Mouse (Mus musculus): ENCODE measurements around the gene Gm2663. TPM values are rescaled to one million over a fixed set of nuclear protein-coding genes. Genes with fewer than 3 reads are reported as not detected.
"Not testable (repeated sequence)": the region's sequence is repeated elsewhere in the genome, so short reads cannot be mapped to it uniquely, and the experiment has no call there.

The Gm2663 gene
- polyA plus RNA-seq, 1 experiment, result not detected

DNA sequence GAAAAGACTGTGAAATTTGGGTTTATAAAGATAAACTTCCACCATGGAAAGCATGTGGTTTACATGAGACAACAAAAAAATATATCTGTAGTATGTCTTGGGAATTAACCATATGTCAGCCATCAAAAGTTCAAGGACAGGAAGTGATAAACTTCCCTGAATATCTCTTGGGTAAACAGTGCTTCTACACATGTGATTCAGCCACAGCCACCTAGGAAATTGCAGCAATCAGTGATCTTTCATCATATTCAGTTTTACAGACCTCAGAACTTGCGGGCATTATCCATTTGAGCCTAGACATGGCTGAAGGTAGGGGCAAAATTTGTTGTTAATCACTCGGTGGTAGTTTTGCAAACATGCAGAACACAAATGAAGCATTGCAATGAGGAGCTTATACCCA lies 19.4 kb upstream of the Gm2663 start:
- WGBS, result 74% methylated on average over 2 of the region's 2 CpGs
- Histone ChIP-seq H3K27me3 (ENCODE audit: control insufficient read depth, insufficient read depth, low read length) (no peaks in the 10 kb centered on the region), H3K36me3 (ENCODE audit: control insufficient read depth, insufficient read depth, low read length) (no peaks in the 10 kb centered on the region), H3K4me3 (ENCODE audit: extremely low read depth, insufficient read depth, insufficient read length) (no peak overlapping the region), H3K27ac (ENCODE audit: insufficient read depth, low read length) (no peak overlapping the region), H3K4me1 (ENCODE audit: control insufficient read depth, insufficient read depth, insufficient read length) (no peaks in the 10 kb centered on the region)
- TF ChIP-seq CTCF (IDR thresholded peaks at IDR 0.05; ENCODE audit: extremely low read depth, insufficient read depth, insufficient read length, insufficient replicate concordance), result no peak
- TF ChIP-seq POLR2A (IDR thresholded peaks at IDR 0.05; ENCODE audit: low read depth, low read length), result no peak
- no peak for DNase-seq (ENCODE audit: low read depth in 1 of 2, low spot score in 2 of 2)

DNA sequence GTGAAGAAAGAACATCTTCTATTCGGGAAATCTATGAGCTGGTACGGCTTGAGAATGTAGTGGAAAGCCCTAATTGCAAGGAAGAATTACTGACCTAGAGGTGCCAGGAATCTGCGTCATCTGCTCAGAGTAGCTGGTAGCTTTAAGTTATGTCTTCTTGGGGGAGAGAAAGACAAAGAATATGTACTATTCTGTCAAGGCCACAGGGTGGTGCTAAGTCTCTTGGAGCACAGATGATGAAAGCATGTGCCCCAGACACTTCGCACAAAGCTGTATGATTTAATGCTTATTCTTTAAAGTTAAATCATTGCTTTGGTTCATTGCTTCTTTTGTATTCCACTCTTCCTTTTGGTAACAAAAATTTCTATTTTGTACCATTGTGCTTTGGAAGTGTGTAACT lies 15.8 kb upstream of the Gm2663 start:
- no peak overlapping the region for H3K27ac ChIP-seq (ENCODE audit: insufficient read depth, low read length)
- TF ChIP-seq POLR2A (IDR thresholded peaks at IDR 0.05; ENCODE audit: low read depth, low read length) (no peak), CTCF (IDR thresholded peaks at IDR 0.05; ENCODE audit: extremely low read depth, insufficient read depth, insufficient read length, insufficient replicate concordance) (no peak)
- no peak overlapping the region for H3K4me3 ChIP-seq (ENCODE audit: extremely low read depth, insufficient read depth, insufficient read length)
- 65% methylated on average over 4 of the region's 4 CpGs for WGBS
- no peaks in the 10 kb centered on the region for H3K27me3 ChIP-seq (ENCODE audit: control insufficient read depth, insufficient read depth, low read length)
- H3K4me1 ChIP-seq (ENCODE audit: control insufficient read depth, insufficient read depth, insufficient read length), result no peaks in the 10 kb centered on the region
- no peaks in the 10 kb centered on the region for H3K36me3 ChIP-seq (ENCODE audit: control insufficient read depth, insufficient read depth, low read length)
- DNase-seq (ENCODE audit: low read depth in 1 of 2, low spot score in 2 of 2), result no peak

DNA sequence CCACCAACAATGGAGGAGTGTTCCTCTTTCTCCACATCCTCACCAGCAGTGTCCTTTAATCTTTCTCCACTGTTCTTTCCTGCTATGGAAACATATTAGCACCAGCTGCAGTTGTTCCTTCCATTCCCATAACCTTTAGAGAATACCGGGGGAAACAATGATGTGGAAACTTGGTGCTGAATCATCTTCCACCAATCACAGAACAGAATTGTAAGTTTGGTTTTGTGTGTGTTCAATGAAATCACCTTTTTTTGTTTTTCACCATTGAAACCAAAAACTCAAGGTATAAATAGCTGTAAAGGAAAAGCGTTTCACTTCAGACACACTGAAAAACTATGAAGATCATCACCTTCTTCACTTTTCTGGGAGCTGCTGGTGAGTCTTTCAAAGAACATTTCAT lies 34.8 kb downstream of the Gm2663 start, which contains the start of gene 1810009J06Rik:
1810009J06Rik (plus strand) TSS at position 301 of the 400 bp plus-strand sequence.
- not testable (repeated sequence) for H3K27me3 ChIP-seq (ENCODE audit: control insufficient read depth, insufficient read depth, low read length); DNase-seq (ENCODE audit: low read depth in 1 of 2, low spot score in 2 of 2); H3K27ac ChIP-seq (ENCODE audit: insufficient read depth, low read length); H3K4me3 ChIP-seq (ENCODE audit: extremely low read depth, insufficient read depth, insufficient read length); H3K4me1 ChIP-seq (ENCODE audit: control insufficient read depth, insufficient read depth, insufficient read length); H3K36me3 ChIP-seq (ENCODE audit: control insufficient read depth, insufficient read depth, low read length)
- 93% methylated on average over 2 of the region's 2 CpGs for WGBS

DNA sequence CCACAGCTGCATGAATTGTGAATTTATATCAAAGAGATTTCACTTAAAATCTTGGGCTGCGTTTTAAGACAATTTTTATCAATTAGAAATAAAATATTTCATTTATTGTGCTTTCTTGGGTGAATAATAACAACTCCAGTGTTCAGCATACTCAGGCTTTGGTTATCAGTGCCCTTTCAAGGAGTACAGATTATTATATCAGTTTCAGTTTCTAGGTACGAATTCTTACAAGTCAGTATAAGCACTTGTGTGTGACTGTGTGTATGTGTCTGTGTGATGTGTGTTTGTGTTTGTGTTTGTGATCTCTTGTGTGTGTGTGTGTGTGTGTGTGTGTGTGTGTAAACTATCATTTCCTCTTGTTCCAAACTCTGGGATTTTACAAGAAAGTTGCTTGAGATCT lies 45.6 kb downstream of the Gm2663 start:
- WGBS, result 79% methylated on average over 2 of the region's 2 CpGs
- TF ChIP-seq POLR2A (IDR thresholded peaks at IDR 0.05; ENCODE audit: low read depth, low read length) (no peak), CTCF (IDR thresholded peaks at IDR 0.05; ENCODE audit: extremely low read depth, insufficient read depth, insufficient read length, insufficient replicate concordance) (no peak)
- DNase-seq (ENCODE audit: low read depth in 1 of 2, low spot score in 2 of 2), result no peak

DNA sequence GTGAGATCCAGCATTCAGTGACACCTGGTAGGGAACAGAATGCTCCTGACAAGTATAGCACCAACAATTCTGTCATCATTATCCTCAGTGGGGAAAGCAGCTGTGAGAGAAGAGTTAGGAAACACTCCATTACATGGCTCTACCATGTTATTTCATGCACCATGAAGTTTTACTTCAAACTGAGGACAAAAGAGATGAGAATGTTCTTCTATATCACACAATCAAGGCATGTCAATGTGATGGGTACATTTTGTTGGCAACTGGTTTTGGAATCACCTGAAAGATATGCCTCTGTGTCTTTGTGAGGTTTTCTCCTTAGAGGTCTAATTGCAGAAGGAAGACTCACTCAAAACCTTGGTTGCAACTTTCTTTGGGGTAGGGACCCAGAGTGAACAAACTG lies 47.5 kb downstream of the Gm2663 start, which contains the start of gene Gm4744:
Gm4744 (minus strand) TSS at position 101 of the 400 bp plus-strand sequence.
- H3K27ac ChIP-seq (ENCODE audit: insufficient read depth, low read length), result no peak within 1 kb of the TSS
- H3K36me3 ChIP-seq (ENCODE audit: control insufficient read depth, insufficient read depth, low read length), result no peaks in the 10 kb centered on the region
- H3K4me3 ChIP-seq (ENCODE audit: extremely low read depth, insufficient read depth, insufficient read length), result no peak within 1 kb of the TSS
- no peak for DNase-seq (ENCODE audit: low read depth in 1 of 2, low spot score in 2 of 2)
- TF ChIP-seq CTCF (IDR thresholded peaks at IDR 0.05; ENCODE audit: extremely low read depth, insufficient read depth, insufficient read length, insufficient replicate concordance) (no peak), POLR2A (IDR thresholded peaks at IDR 0.05; ENCODE audit: low read depth, low read length) (no peak)
- no peaks in the 10 kb centered on the region for H3K4me1 ChIP-seq (ENCODE audit: control insufficient read depth, insufficient read depth, insufficient read length)
- no peaks in the 10 kb centered on the region for H3K27me3 ChIP-seq (ENCODE audit: control insufficient read depth, insufficient read depth, low read length)

More for the DNA sequence above, 45.6 kb downstream of the Gm2663 start:
- H3K36me3 ChIP-seq (ENCODE audit: control insufficient read depth, insufficient read depth, low read length), result no peaks in the 10 kb centered on the region
- no peaks in the 10 kb centered on the region for H3K4me1 ChIP-seq (ENCODE audit: control insufficient read depth, insufficient read depth, insufficient read length)
- no peak overlapping the region for H3K4me3 ChIP-seq (ENCODE audit: extremely low read depth, insufficient read depth, insufficient read length)
- H3K27ac ChIP-seq (ENCODE audit: insufficient read depth, low read length), result no peak overlapping the region
- no peaks in the 10 kb centered on the region for H3K27me3 ChIP-seq (ENCODE audit: control insufficient read depth, insufficient read depth, low read length)

Other genes with a start within 250 kb of the Gm2663 start
- not detected in 2 replicates for gene Moxd2, start 112.0 kb downstream of the Gm2663 start, polyA plus RNA-seq (2012; rRNA removed)
- gene Prss58, start 99.1 kb downstream of the Gm2663 start, polyA plus RNA-seq (2012; rRNA removed), result not detected in 2 replicates
- not detected in 2 replicates for gene 1700074P13Rik, start 58.9 kb downstream of the Gm2663 start, polyA plus RNA-seq (2012; rRNA removed)
- gene Gm4744, start 47.6 kb downstream of the Gm2663 start, polyA plus RNA-seq (2012; rRNA removed), result 0.16 TPM in 1 of 2 replicates, not detected in the other
- 0.15 and 2.3 TPM in 2 replicates for gene 1810009J06Rik, start 34.7 kb downstream of the Gm2663 start, polyA plus RNA-seq (2012; rRNA removed)
- 1,752 and 2,021 TPM in 2 replicates for gene 2210010C04Rik, start 36.0 kb upstream of the Gm2663 start, polyA plus RNA-seq (2012; rRNA removed)

Measured in spleen, adult 2 months (tissue).